Comparison of ENCODE assay signal across 13 mouse cellular contexts in genomic region chr10:86794794-86795535, GRCm38 (mm10). TPM values are rescaled to one million over a fixed set of nuclear protein-coding genes. Genes with fewer than 3 reads are reported as not detected.
DNase-seq lines count a peak whose midpoint lies in the region; ATAC-seq and TF ChIP-seq lines count a peak whose summit lies in the region.
"Had no signal": no experiment of that assay in that cellular context is flagged by ENCODE, and none has a peak within 500 bp of the region (broad histone marks: within the 10 kb centered on the region; RNA-seq: fewer than 3 reads in every experiment).

No protein-coding gene starts in this region.

- no peaks in the 10 kb centered on the region; the same call in 1 of the 2 replicates for H3K36me3 ChIP-seq in heart, adult 2 months (ENCODE audit: control insufficient read depth, insufficient read depth, low read length)
- no peaks in the 10 kb centered on the region for H3K36me3 ChIP-seq in heart, embryonic 13.5 days
- H3K36me3 ChIP-seq: hindbrain, embryonic 15.5 days; limb, embryonic 10.5 days had no signal

- no peaks in the 10 kb centered on the region for H3K9me3 ChIP-seq in heart, embryonic 13.5 days
- H3K9me3 ChIP-seq: hindbrain, embryonic 15.5 days; limb, embryonic 10.5 days had no signal

- peak overlapping the region; percentile 36 for H3K9ac ChIP-seq in heart, adult 2 months (ENCODE audit: low read depth, low read length)
- H3K9ac ChIP-seq in heart, embryonic 13.5 days, result peak overlapping the region; percentile 62
- H3K9ac ChIP-seq: hindbrain, embryonic 15.5 days; liver, embryonic 14.5 days had no signal

- peak; percentile 56 for ATAC-seq in CD4-positive, CD25-positive, alpha-beta regulatory T cell, adult 4 months
- ATAC-seq in heart, embryonic 13.5 days (ENCODE audit: extremely low read depth, insufficient number of reproducible peaks, low FRiP score, low TSS enrichment), result no peak
- ATAC-seq in monocyte, adult 5-6 weeks (replicated peaks; ENCODE audit: insufficient number of reproducible peaks, low FRiP score, low TSS enrichment, poor library complexity, severe bottlenecking), result no peak
- ATAC-seq in megakaryocyte progenitor cell, adult 5-6 weeks (replicated peaks; ENCODE audit: poor library complexity), result no peak

- no peak for TF ChIP-seq CTCF in cerebellum, adult 2 months (IDR thresholded peaks at IDR 0.05; ENCODE audit: borderline replicate concordance, insufficient read depth, low read depth, low read length)
- no peak for TF ChIP-seq CTCF in heart, adult 2 months (IDR thresholded peaks at IDR 0.05)

- no peaks in the 10 kb centered on the region for H3K79me2 ChIP-seq in heart, adult 2 months (replicated peaks; ENCODE audit: control insufficient read depth, insufficient read depth, low read length)

- TF ChIP-seq POLR2A in cerebellum, adult 2 months (IDR thresholded peaks at IDR 0.05; ENCODE audit: borderline replicate concordance, insufficient read depth, low read length), result no peak
- TF ChIP-seq POLR2A in heart, adult 2 months (IDR thresholded peaks at IDR 0.05; ENCODE audit: insufficient read depth, low read depth, low read length), result no peak

- TF ChIP-seq EP300 in heart, adult 2 months (IDR thresholded peaks at IDR 0.05; ENCODE audit: insufficient read depth, low read depth, low read length), result no peak

- H3K4me3 ChIP-seq in cerebellum, adult 2 months (replicated peaks; ENCODE audit: insufficient read depth, low read depth, low read length), result no peak overlapping the region
- H3K4me3 ChIP-seq in heart, adult 2 months, result no peak overlapping the region; the same call in 1 of the 2 replicates
- H3K4me3 ChIP-seq in heart, embryonic 13.5 days, result no peak overlapping the region
- H3K4me3 ChIP-seq: hindbrain, embryonic 15.5 days; limb, embryonic 10.5 days had no signal

- no peaks in the 10 kb centered on the region for H3K27me3 ChIP-seq in cerebellum, adult 2 months (ENCODE audit: control insufficient read depth, insufficient read depth, low read length)
- no peaks in the 10 kb centered on the region for H3K27me3 ChIP-seq in heart, adult 2 months (ENCODE audit: control insufficient read depth, insufficient read depth, low read length)
- H3K27me3 ChIP-seq in heart, embryonic 13.5 days (replicated peaks), result no peaks in the 10 kb centered on the region
- H3K27me3 ChIP-seq: hindbrain, embryonic 15.5 days had no signal

- intact Hi-C loops in heart, adult 2 months (cut with DNase I), result no loop called here

- 0 out of 2 replicates have a peak overlapping the region, but pooled peaks have one; percentile 29 for H3K27ac ChIP-seq in cerebellum, adult 2 months (ENCODE audit: insufficient read depth, low read length)
- peak overlapping the region; percentile 85 for H3K27ac ChIP-seq in heart, adult 2 months
- H3K27ac ChIP-seq in heart, embryonic 13.5 days (replicated peaks), result peak overlapping the region; percentile 77
- H3K27ac ChIP-seq: hindbrain, embryonic 15.5 days; limb, embryonic 10.5 days; liver, embryonic 14.5 days had no signal

- 57% methylated on average over 9 of the region's 9 CpGs for WGBS in cerebellum, adult 2 months
- 65% methylated on average over 9 of the region's 9 CpGs for WGBS in heart, adult 2 months
- 68% methylated on average over 9 of the region's 9 CpGs for WGBS in heart, embryonic 13.5 days

- DNase-seq in cerebellum, adult 2 months, result peak; percentile 42 to 56
- no peak for DNase-seq in cerebellum, postnatal 10 days
- DNase-seq in heart, adult 2 months, result peak in 1 of 2 experiments; percentile 52
- no peak for DNase-seq in heart, postnatal 4 days
- DNase-seq: embryo, embryonic 11 days had no signal

- no peak overlapping the region for H3K4me2 ChIP-seq in heart, embryonic 13.5 days
- H3K4me2 ChIP-seq: hindbrain, embryonic 15.5 days had no signal

- peaks cover 20% of the 10 kb centered on the region for H3K4me1 ChIP-seq in cerebellum, adult 2 months (ENCODE audit: control insufficient read depth, insufficient read depth, low read length)
- peaks cover 13% of the 10 kb centered on the region for H3K4me1 ChIP-seq in heart, adult 2 months (ENCODE audit: control insufficient read depth, insufficient read depth, low read length)
- H3K4me1 ChIP-seq in heart, embryonic 13.5 days, result peaks cover 45% of the 10 kb centered on the region
- H3K4me1 ChIP-seq: hindbrain, embryonic 15.5 days had no signal

RNA-seq across cellular contexts. Expression of gene Nt5dc3, which starts 16.2 kb away (rescaled TPM):
- 44.2 and 48.9 TPM in 2 replicates for polyA plus RNA-seq in cerebellum, adult 2 months (2012; rRNA removed)
- 10 to 100 TPM; 33.9 to 36.6 TPM for total RNA-seq in heart, adult 2 months (2021)
- 25.3 and 45.6 TPM in 2 replicates for polyA plus RNA-seq in heart, adult 2 months (2012; rRNA removed)
- 10 to 100 TPM; 35.0 to 35.1 TPM for total RNA-seq in heart, postnatal 4 days (2021)
- 1 to 10 TPM; 1.4 to 2.6 TPM for polyA plus RNA-seq in CD4-positive, CD25-positive, alpha-beta regulatory T cell, adult 4 months (2017; shearing (Covaris generic))
- polyA plus RNA-seq in heart, embryonic 13.5 days (2015; fragmentation: Nextera tagmentation; extraction: Ambion mirVana), result 1.9 and 2.1 TPM in 2 replicates
- total RNA-seq in monocyte, adult 5-6 weeks (2017), result 2.2 to 4.7 TPM (median 2.6 TPM) in 3 replicates
- total RNA-seq in megakaryocyte progenitor cell, adult 5-6 weeks (2015), result 3.4 and 4.2 TPM in 2 replicates
- total RNA-seq in megakaryocyte progenitor cell, adult 5-6 weeks (2017), result 3.0 and 3.2 TPM in 2 replicates

RNA-seq across cellular contexts. Expression of gene Gm49358, which starts 31.2 kb away (rescaled TPM):
- polyA plus RNA-seq in cerebellum, adult 2 months (2012; rRNA removed), result not detected in 2 replicates
- total RNA-seq in heart, adult 2 months (2021), result 10 to 100 TPM; 10.5 to 14.3 TPM
- not detected in 2 replicates for polyA plus RNA-seq in heart, adult 2 months (2012; rRNA removed)
- total RNA-seq in heart, postnatal 4 days (2021), result 10 to 100 TPM; 12.8 to 14.2 TPM
- polyA plus RNA-seq in CD4-positive, CD25-positive, alpha-beta regulatory T cell, adult 4 months (2017; shearing (Covaris generic)), result not detected
- polyA plus RNA-seq in heart, embryonic 13.5 days (2015; fragmentation: Nextera tagmentation; extraction: Ambion mirVana), result not detected in 2 replicates
- total RNA-seq in monocyte, adult 5-6 weeks (2017), result 1.6 TPM in 1 of 3 replicates, not detected in the others
- not detected in 2 replicates for total RNA-seq in megakaryocyte progenitor cell, adult 5-6 weeks (2015)
- total RNA-seq in megakaryocyte progenitor cell, adult 5-6 weeks (2017), result 0.21 TPM in 1 of 2 replicates, not detected in the other
- polyA plus RNA-seq: frontal cortex, adult 2 months; hindbrain, embryonic 15.5 days; limb, embryonic 10.5 days; liver, embryonic 14.5 days had no signal

Comparison
In these comparisons a context has a peak if more than half of its experiments do, and no peak if none do; other contexts are left out.
1. DNase-seq: peak in cerebellum, adult 2 months (2 of 2); none in cerebellum, postnatal 10 days (0 of 2) and heart, postnatal 4 days (single experiment).
2. H3K27ac ChIP-seq: peak in every context shown above with its lines; median percentile 85 in heart, adult 2 months; 77 in heart, embryonic 13.5 days; 29 in cerebellum, adult 2 months.